Mouse (Mus musculus): ENCODE measurements around the gene Anxa1.

DNA sequence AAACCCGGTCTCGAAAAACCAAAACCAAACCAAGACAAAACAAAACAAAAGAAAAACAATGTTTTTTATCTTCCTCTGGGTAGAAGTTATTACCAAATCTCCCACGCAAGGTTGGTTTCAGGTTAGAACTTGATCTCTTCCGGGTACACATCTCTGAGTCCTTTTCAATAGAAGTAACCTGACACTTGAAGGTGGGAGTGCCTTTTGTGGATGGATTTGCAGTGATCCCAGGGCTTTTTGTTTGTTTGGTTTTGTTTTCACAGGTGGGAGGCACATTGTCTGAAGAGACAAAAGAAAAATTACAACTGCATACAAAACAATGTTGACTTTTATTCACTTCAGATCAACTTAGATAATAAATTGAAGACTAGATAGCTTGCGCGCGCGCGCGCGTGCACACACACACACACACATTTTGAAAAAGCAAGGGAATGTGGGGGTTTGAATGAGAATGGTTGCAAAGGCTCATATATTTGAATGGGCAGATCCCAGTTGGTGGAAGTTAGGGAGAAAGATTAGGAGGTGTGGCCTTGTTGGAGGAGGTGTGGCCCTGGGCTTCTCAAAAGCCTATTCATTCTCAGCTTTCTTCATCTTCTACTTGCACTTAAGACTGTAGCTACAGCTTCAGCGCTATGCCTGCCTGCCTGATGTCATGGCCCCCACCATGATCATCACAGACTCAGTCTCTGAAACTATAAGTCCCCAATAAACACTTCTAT, 35.9 kb upstream of the Anxa1 start:
- no peak for TF ChIP-seq CTCF (IDR thresholded peaks at IDR 0.05; ENCODE audit: low read depth)
- TF ChIP-seq EP300 (IDR thresholded peaks at IDR 0.05; ENCODE audit: low read depth), result no peak
